Mouse (Mus musculus): ENCODE data around the gene Rps7.

Rps7 gene

DNA sequence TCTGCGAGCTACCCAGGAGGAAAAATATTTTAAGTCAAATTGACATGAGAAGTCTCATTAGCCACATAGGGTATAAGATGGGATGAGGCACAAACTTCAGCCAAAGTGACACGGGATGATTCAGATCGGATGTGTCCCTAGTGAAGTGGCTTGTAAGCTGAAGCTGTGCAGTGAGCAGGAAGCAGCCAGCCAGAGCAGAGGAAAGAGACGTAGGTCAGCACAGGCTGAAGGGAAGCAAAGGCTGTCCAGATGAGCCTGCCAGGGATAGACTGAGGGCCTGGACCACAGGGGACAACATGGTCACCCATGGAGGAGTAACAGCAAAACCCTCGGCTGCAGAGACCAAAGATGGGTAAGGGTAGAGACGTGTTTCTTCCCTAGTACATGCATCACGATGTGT lies 21.4 kb downstream of the Rps7 start:
- DNase-seq: no peak

DNA sequence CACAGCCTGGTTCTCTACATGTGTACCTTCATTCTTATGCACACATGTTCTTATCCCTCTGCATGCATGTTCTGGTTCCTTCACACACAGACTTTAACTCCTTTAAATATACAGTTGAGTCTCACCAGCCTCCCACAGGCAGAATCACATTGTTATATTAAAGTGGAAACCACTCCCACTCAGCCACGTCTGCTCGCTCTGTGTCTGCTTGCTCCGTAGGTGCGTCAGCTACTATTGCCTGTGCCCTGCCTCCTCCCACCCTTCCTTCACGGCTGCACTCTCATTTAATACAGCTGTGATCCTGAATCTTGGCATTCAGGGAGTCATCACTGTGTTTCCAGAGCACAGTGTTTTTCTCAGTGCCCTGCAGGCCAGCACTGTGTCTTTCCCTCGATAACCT lies 23.4 kb downstream of the Rps7 start:
- no peak for DNase-seq

DNA sequence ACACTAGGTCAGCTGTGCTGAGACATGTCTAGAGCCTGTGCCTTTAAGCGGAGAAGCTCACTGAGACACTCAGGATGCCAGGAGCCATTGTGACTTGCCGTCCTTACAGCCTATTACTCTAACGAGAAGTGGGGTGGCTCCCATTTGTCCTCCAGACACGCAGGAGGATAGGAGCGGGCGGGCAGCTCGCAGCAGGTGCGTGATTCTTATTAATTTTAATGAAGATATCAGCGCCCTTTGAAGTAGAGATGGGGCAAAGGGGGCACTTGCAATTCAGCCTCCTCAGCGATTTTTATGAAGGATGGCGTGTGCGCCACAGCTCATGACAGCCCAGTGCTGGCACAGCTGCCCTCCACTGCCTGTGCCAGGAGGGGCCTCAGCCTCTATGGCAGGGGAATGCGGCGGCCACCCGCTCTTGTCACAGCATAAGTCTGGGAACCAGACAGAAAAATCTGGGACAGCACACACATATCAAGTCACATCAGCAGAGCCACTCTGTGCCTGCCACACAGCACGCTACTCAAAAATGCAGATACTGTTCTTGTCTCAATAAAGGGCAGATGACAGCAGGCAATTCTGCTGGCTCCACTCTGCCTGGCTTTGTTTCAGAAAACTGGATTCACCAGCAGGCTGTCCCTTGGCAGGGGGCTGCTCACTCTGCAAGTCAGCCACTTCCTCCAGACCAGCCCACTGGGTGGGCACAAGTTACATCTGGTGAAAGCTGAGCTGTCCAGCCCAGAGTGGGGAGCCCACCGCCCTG lies 28.0 kb downstream of the Rps7 start:
- DNase-seq: no peak

DNA sequence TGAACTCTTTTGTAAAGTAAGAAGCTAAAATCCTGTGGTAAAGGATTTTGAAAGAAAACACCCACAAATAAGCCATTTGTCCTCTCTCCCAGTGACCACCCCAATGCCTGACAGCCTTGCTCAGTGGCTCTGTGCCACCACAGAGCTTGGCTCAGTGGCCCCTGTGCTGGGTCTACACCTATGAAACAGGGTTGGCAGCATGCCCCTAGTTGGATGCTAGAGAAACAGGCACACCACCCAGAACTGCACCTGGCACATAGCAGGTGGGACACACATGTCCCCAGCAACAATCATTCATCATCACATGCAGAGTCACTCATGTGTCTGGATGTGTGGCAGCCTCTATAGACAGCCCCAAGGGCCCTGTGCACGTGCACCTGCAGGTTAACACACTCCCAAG lies 32.3 kb downstream of the Rps7 start:
- no peak for DNase-seq

DNA sequence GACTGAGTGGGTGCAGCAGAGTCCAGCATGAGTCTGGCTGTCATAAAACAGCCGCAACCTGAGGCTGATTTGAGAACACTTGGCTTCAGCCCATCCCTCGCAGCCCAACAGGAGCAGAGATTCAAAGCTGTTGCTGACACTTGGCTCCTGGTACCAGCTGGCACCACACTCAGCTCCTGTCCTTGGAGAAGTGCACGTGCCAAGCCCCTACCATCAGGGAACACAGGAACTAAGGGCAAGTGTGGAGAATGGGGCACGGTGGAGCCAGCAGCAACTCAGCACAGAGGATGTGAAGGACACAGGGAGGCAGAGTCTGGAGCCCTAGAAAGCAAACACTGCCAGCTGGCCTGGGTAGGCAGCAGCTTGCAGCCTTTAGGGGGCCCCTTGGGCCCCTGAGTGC lies 33.5 kb downstream of the Rps7 start:
- DNase-seq: no peak

DNA sequence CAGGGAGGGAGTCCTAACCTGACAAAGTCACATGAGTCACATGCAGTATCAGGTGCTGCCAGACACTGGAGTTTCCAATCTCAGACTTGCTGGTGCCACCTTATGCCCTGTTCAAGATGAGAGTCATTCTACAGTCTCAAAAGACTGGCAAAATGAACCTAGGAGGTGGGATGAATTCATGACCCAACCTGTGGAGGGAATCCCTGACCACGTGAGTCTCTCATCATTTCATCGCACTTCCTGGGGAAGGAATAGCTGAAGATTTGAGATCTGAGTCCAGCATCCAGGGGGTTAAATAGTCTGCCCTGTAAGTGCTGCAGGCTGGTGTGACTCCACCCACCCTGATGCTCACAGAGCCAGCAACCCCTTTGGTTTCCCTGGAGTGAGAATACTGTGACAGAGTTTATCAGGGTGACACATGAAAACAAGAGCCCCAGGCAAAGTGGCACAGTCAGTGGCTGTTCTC lies 37.2 kb downstream of the Rps7 start:
- no peak for DNase-seq

DNA sequence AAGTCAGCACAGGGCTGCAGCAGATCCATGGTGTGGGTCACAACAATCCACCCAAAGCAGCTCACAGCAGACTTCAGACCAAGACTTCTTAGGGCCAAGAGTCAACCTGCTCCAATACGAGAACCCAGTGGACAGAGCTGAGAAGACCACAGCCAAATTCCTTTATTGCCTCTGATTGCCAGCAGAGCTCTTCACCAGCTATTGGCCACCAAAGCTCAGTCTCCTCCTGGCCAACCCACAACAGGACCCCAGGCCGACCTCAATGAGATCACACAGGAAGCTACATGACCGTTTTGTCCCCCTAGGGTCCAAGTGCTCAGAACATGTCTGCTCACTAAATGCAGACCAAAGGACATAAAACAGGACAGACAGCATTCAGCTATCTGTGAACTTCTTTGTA lies 37.6 kb downstream of the Rps7 start:
- DNase-seq: no peak

DNA sequence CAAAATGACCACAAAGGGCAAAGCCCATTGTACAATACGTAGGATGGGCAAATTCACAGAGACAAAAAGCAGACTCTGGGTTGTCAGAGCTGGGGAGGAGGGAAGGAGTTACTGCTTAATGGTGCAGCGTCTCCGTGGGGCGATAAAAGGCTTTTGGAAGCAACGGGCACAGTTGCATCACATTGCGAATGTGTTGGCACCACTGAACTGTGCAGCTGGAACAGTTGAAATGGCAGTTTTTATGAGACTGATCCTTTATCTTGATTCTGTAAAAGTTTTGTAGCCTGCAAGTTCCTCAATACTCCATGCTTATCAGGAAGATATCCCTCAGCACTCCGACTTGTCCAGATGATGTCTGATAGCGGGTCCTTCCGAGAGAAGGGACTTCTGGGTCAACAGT lies 38.1 kb downstream of the Rps7 start:
- no peak for DNase-seq

DNA sequence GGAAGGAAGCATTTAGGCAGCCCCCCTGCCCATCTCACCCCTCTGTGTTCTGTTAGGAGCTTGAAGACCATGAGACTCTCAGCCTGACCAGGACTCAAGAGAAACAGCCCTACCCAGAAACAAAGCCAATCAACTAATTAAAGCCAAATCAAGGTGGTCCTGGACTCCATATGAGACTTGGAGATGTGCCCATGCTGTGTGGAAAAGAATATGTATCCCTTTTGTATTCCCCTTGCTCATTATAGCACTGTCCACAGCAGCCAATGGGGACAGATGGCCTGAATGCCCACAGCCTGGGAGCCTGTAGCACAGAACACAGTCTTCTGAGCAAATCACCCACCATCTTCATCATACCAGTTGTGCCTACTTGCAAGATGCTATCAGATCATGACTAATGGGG lies 38.9 kb downstream of the Rps7 start:
- DNase-seq: no peak

DNA sequence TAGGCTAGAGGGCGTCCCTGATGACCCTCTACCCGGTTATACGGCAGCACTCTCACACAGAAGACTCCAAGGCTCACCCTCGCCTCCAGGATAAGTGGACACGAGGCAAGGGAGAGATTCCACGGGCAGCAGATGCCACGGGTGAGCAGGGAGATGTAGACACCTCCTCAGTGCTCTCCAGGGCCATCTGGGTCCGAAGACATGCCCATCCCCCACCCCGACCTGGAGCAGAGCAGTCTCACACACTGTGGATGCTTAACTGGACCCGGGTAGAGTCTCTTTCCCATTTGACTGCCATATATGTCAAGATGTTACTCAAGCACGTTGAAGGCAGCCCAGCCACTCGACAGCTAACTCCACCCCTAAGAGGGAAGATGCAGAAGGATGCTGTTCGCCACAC lies 45.3 kb downstream of the Rps7 start:
- no peak for DNase-seq

DNA sequence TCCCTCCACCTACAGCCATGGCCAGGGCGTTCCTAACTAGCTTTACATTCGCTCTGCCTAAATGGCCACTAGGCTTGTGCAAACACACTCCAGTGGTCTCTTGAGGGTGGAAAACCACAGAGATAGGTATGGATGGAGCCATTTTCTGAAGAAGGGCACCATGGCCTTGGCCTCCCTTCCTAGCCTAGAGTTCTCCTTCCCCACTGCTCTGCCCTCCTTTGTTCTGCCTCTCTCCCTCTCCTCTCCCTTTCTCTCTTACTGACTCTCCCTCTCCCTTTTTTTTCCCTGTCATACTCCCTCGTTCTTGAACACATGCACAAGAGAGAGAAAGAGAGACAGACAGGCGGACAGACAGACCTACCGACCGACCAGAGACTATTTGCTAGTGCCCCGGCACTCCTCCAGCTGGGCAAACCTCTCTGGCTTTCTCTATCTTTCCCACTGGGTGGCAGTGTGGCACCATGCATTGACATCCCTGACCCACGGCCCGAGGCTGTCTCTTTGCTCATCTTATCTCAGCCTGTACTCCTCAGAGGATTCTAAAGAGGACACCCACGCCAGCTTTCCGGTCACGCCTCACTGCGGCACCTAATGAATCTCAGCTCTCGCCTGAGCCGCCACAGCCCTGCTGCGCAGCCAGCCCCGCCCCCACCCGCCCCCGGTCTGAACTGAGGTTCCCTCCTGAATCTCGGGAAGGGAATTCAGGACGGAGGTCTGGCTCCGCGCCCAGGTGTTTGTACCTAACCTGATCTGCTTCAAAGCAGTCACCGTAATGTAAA lies 46.5 kb downstream of the Rps7 start:
- DNase-seq: peak; percentile 84

DNA sequence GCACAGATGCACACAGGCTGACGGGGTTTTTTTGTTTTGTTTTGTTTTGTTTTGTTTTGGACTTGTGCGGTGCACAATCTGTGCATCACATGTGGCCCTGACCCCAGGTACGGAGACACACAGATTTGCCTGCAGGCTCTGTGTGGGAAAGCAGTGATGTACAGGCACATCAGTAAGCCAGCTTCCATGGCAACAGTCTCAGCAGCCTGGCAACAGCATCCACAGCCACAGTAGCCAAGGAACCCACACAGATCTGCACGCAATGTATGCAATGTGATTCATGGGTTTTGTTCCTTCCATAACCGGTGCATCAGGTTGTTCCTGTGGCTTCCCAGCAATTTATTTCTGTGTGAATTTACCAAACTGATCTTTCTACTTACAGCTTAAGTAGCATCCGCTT lies 47.8 kb downstream of the Rps7 start:
- DNase-seq: no peak

DNA sequence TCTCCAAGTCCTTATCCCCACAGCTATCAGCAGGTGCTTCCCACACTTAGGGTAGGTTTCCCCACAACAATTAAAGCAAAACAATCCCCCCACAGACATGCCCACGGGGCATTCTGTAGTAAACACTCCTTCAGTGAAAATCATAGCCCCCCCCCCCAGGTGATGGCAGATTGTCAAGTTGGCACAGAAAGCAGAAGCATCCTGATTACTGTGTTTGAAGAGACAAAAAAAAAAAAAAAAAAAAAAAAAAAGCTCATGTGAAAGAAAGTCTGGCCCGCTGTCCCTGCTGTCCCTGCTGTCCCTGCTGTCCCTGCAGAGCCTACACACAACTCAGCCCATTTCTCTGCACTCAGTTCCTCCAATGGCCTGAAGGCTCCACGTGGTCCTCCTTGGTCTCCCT lies 51.7 kb downstream of the Rps7 start:
- DNase-seq: no peak

DNA sequence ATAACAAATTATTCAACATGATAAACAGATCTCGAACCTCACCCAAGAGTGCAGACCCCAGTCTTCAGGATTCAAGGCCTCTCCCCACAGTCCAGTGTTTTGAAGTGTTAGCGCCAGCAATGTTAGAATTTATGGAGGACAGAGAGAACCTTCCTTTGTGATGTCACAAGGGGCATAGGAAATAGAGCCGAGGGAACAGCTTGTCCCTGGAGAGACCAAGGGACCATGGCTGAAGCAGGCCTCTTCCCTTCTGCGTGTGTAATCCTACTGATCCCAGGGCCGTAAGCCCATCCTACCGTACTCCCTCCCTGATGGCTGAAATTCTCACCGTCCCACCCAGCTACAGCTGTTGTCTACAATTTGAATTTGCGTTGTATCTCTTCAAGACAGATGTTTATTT lies 53.3 kb downstream of the Rps7 start, which contains the start of gene Allc:
Gene Allc, minus strand, starts transcription at position 101 of the 400 bp plus-strand sequence.
- DNase-seq: no peak
